Mouse (Mus musculus): ENCODE data around the gene Rab13.

DNA sequence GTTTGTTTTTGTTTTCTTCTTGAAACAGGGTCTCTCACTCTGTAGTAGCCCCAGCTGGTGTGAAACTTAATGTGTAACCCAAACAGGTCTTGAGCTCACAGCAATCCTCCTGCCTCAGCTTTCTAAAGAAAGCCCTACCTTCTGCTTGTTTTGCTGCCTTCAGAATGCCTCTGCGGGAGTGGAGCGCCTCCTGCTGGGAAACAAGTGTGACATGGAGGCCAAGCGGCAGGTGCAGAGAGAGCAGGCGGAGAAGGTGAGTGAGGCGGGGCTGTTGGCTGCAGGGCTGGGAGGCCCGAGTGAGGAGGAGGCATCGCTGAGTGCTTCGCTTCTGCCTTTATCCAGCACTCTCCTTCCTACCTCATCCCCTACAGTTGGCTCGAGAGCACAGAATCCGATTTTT lies 10.8 kb downstream of the Rab13 start:
- TF ChIP-seq POLR2A (IDR thresholded peaks at IDR 0.05; ENCODE audit: low read depth, low read length) (no peak), CTCF (IDR thresholded peaks at IDR 0.05; ENCODE audit: extremely low read depth, insufficient read depth, insufficient read length, insufficient replicate concordance) (no peak)

All from spleen, adult 2 months (tissue).